Mouse (Mus musculus): ENCODE measurements around the gene Nebl. TPM values are rescaled to one million over a fixed set of nuclear protein-coding genes. Genes with fewer than 3 reads are reported as not detected.

Gene Nebl
- total and polyA plus RNA-seq, 3 experiments = 4.7 to 5.4 TPM; not detected in 1

- Histone ChIP-seq H3K9me3 (replicated peaks; ENCODE audit: insufficient read depth, low read length) (no peaks in the 10 kb centered on the region), H3K4me1 (ENCODE audit: control insufficient read depth in 1 of 2, insufficient read depth in 2 of 2, low read length in 2 of 2) (no peaks in the 10 kb centered on the region), H3K27me3 (ENCODE audit: control insufficient read depth in 1 of 2, insufficient read depth in 2 of 2, low read length in 2 of 2) (peaks cover 0 to 1% of the 10 kb centered on the region in 2 experiments; a peak in 1 of 4 replicates), H3K79me2 (ENCODE audit: control insufficient read depth, insufficient read depth, low read length, poor library complexity) (no peaks in the 10 kb centered on the region), H3K36me3 (ENCODE audit: control insufficient read depth in 1 of 2, insufficient read depth in 2 of 2, low read length in 2 of 2) (no peaks in the 10 kb centered on the region), H3K9ac (ENCODE audit: control insufficient read depth, low read depth, low read length, poor library complexity, severe bottlenecking) (no peak overlapping the region), H3K27ac (ENCODE audit: control insufficient read depth, low read depth, low read length) (no peak overlapping the region), H3K4me3 (ENCODE audit: control insufficient read depth in 1 of 2, insufficient read depth in 1 of 2, low read depth in 2 of 2, low read length in 2 of 2) (no peak overlapping the region)
- DNase-seq (ENCODE audit: low read depth, low spot score) = no peak
- TF ChIP-seq SIN3A (IDR thresholded peaks at IDR 0.05; ENCODE audit: low read length) = no peak
- no peak for TF ChIP-seq USF1 (IDR thresholded peaks at IDR 0.05; ENCODE audit: low read depth, low read length)
- no peak for TF ChIP-seq GATA1 (IDR thresholded peaks at IDR 0.05; ENCODE audit: low read depth, low read length)
- TF ChIP-seq CHD2 (IDR thresholded peaks at IDR 0.05; ENCODE audit: low read length) = no peak
Observed at GRCm38 (mm10) chr2:17742051-17742763, 10.9 kb upstream of the Nebl start.

GRCm38 (mm10) chr2:17741555-17741954 lies 10.3 kb upstream of the Nebl start:
- H3K4me3 ChIP-seq (ENCODE audit: control insufficient read depth in 1 of 2, insufficient read depth in 1 of 2, low read depth in 2 of 2, low read length in 2 of 2) = no peak overlapping the region
- no peaks in the 10 kb centered on the region for H3K4me1 ChIP-seq (ENCODE audit: control insufficient read depth in 1 of 2, insufficient read depth in 2 of 2, low read length in 2 of 2)
- no peak for DNase-seq (ENCODE audit: low read depth, low spot score)
- H3K27ac ChIP-seq (ENCODE audit: control insufficient read depth, low read depth, low read length) = no peak overlapping the region
- no peaks in the 10 kb centered on the region for H3K9me3 ChIP-seq (replicated peaks; ENCODE audit: insufficient read depth, low read length)
- H3K36me3 ChIP-seq (ENCODE audit: control insufficient read depth in 1 of 2, insufficient read depth in 2 of 2, low read length in 2 of 2) = no peaks in the 10 kb centered on the region
- H3K9ac ChIP-seq (ENCODE audit: control insufficient read depth, low read depth, low read length, poor library complexity, severe bottlenecking) = no peak overlapping the region
- H3K79me2 ChIP-seq (ENCODE audit: control insufficient read depth, insufficient read depth, low read length, poor library complexity) = no peaks in the 10 kb centered on the region
- TF ChIP-seq KAT2A (conservative IDR thresholded peaks at IDR 0.05; ENCODE audit: low read depth, low read length) (no peak), ETS1 (IDR thresholded peaks at IDR 0.05; ENCODE audit: low read depth, low read length) (no peak)
- peaks cover 0 to 1% of the 10 kb centered on the region in 2 experiments; a peak in 1 of 4 replicates for H3K27me3 ChIP-seq (ENCODE audit: control insufficient read depth in 1 of 2, insufficient read depth in 2 of 2, low read length in 2 of 2)

GRCm38 (mm10) chr2:17740454-17740853 lies 9.2 kb upstream of the Nebl start:
- Histone ChIP-seq H3K9ac (ENCODE audit: control insufficient read depth, low read depth, low read length, poor library complexity, severe bottlenecking) (no peak overlapping the region), H3K36me3 (ENCODE audit: control insufficient read depth in 1 of 2, insufficient read depth in 2 of 2, low read length in 2 of 2) (no peaks in the 10 kb centered on the region), H3K27ac (ENCODE audit: control insufficient read depth, low read depth, low read length) (no peak overlapping the region), H3K27me3 (ENCODE audit: control insufficient read depth in 1 of 2, insufficient read depth in 2 of 2, low read length in 2 of 2) (peaks cover 0 to 1% of the 10 kb centered on the region in 2 experiments; a peak in 1 of 4 replicates), H3K4me1 (ENCODE audit: control insufficient read depth in 1 of 2, insufficient read depth in 2 of 2, low read length in 2 of 2) (no peaks in the 10 kb centered on the region), H3K79me2 (ENCODE audit: control insufficient read depth, insufficient read depth, low read length, poor library complexity) (no peaks in the 10 kb centered on the region), H3K9me3 (replicated peaks; ENCODE audit: insufficient read depth, low read length) (no peaks in the 10 kb centered on the region), H3K4me3 (ENCODE audit: control insufficient read depth in 1 of 2, insufficient read depth in 1 of 2, low read depth in 2 of 2, low read length in 2 of 2) (no peak overlapping the region)
- no peak for DNase-seq (ENCODE audit: low read depth, low spot score)
- TF ChIP-seq E2F4 (IDR thresholded peaks at IDR 0.05; ENCODE audit: borderline replicate concordance, low read depth, low read length) (no peak), MYB (IDR thresholded peaks at IDR 0.05; ENCODE audit: low read depth, low read length) (no peak), TBP (IDR thresholded peaks at IDR 0.05; ENCODE audit: low read depth, low read length) (no peak), CTCF (IDR thresholded peaks at IDR 0.05 in 2 of 3, conservative IDR thresholded peaks at IDR 0.05 in 1 of 3; ENCODE audit: control insufficient read depth in 1 of 3, insufficient read depth in 1 of 3, low read depth in 2 of 3, low read length in 3 of 3, poor library complexity in 1 of 3, severe bottlenecking in 1 of 3) (no peak), ETS1 (IDR thresholded peaks at IDR 0.05; ENCODE audit: low read depth, low read length) (no peak), HCFC1 (IDR thresholded peaks at IDR 0.05; ENCODE audit: low read depth, low read length) (no peak), POLR2A (IDR thresholded peaks at IDR 0.05; ENCODE audit: control insufficient read depth in 1 of 2, insufficient read depth in 1 of 2, low read depth in 1 of 2, low read length in 2 of 2, poor library complexity in 1 of 2) (no peak), MXI1 (IDR thresholded peaks at IDR 0.05; ENCODE audit: low read depth, low read length) (no peak), ZMIZ1 (IDR thresholded peaks at IDR 0.05; ENCODE audit: low read depth, low read length) (no peak), RAD21 (IDR thresholded peaks at IDR 0.05; ENCODE audit: low read depth, low read length) (no peak), MAX (IDR thresholded peaks at IDR 0.05; ENCODE audit: low read length) (no peak), JUND (IDR thresholded peaks at IDR 0.05; ENCODE audit: low read depth, low read length) (no peak), CHD2 (IDR thresholded peaks at IDR 0.05; ENCODE audit: low read length) (no peak), MEF2A (IDR thresholded peaks at IDR 0.05; ENCODE audit: extremely low read depth, insufficient replicate concordance, low read depth, low read length, poor library complexity, severe bottlenecking) (no peak), ZC3H11A (IDR thresholded peaks at IDR 0.05; ENCODE audit: low read depth, low read length) (no peak), NELFE (IDR thresholded peaks at IDR 0.05; ENCODE audit: low read depth, low read length) (no peak), POLR2AphosphoS2 (IDR thresholded peaks at IDR 0.05; ENCODE audit: low read length) (no peak), CHD1 (IDR thresholded peaks at IDR 0.05; ENCODE audit: low read depth, low read length) (no peak), BHLHE40 (IDR thresholded peaks at IDR 0.05; ENCODE audit: borderline replicate concordance, low read depth, low read length) (no peak), SMC3 (IDR thresholded peaks at IDR 0.05; ENCODE audit: low read depth, low read length) (no peak)
